Mouse (Mus musculus): ENCODE measurements around the gene Psmb1. TPM values are rescaled to one million over a fixed set of nuclear protein-coding genes. Genes with fewer than 3 reads are reported as not detected.
"Not testable (repeated sequence)": the region's sequence is repeated elsewhere in the genome, so short reads cannot be mapped to it uniquely, and the experiment has no call there.

Psmb1 gene
- 100 to 1,000 TPM; 125 to 136 (median 129) TPM for total RNA-seq (2022)

- peak; percentile 96 to 97 for DNase-seq (ENCODE audit: low spot score in 2 of 2)
These were observed at the start of gene Psmb1, which contains the start of gene Tbp for GRCm38 (mm10) chr17:15499656-15500394. Psmb1 (minus strand) TSS chr17:15499751. Tbp (plus strand) TSS chr17:15499888.

DNA sequence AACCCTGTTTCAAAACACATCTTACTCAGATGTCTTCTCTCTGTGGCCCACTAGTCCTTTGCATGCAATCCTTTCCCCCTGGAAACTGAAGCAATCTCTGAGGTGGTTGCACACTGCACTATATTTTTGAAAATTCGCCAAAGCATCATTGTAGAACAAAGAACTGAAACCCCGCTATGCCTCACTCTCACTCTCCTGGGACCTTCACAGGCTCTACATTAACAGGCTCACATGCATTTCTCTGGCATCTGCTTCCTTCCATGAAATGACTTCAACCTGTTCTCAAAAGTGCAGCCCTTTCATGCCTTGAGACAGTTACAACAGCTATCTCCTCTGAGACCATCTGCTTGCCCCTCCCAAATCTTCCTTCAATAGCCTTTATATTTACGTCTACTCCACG, 46.9 kb upstream of the Psmb1 start:
- no peak for DNase-seq (ENCODE audit: low spot score in 2 of 2)

GRCm38 (mm10) chr17:15543868-15544267, 44.3 kb upstream of the Psmb1 start:
- not testable (repeated sequence) for DNase-seq (ENCODE audit: low spot score in 2 of 2)

- DNase-seq (ENCODE audit: low spot score in 2 of 2) = no peak
These were observed 40.8 kb upstream of the Psmb1 start for GRCm38 (mm10) chr17:15540309-15540708.

DNA sequence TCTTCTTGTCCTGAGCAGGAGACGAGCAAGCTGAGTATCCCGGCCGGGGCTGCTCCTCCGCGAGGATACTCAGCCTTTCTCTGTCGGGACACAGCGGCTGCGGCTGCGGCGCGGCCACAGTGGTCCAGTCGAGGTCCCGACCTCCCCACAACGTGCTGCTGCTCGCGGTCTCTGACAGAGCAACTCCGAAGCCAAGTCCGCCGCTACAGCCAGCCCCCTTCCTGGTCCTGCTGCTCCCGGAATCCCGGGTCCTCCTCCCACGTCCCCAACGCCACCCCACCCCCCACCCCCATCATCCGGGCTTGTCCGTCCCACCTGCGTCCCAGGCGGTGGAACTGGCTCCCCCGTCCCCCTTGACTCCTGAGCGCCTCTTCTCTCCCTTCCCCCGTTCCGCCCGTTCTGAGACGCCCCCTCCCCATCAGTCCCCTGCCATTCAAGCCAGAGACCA, 36.9 kb upstream of the Psmb1 start:
- DNase-seq (ENCODE audit: low spot score in 2 of 2) = no peak

- no peak for DNase-seq (ENCODE audit: low spot score in 2 of 2)
These were observed 36.4 kb upstream of the Psmb1 start for GRCm38 (mm10) chr17:15535943-15536342.

- DNase-seq (ENCODE audit: low spot score in 2 of 2) = peak; percentile 26
These were observed 35.7 kb upstream of the Psmb1 start for GRCm38 (mm10) chr17:15535162-15535800.

DNA sequence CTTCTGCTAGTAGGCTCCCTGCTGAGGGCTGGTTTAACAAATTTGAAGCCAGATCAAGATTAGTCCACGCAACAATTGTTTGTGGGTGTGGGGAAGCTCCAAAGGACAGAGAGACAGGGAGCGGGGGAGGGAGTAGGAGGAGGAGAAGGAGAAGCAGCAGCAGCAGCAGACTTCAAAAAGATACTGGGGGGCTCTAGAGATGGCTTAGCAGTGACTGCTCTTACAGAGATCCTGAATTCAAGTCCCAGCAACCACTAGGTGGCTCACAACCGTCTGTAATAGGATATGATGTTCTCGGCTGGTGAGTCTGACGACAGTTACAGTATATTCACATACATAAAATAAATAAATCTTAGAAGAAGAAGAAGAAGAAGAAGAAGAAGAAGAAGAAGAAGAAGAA, 30.6 kb upstream of the Psmb1 start:
- peak in 1 of 2 experiments; percentile 48 for DNase-seq (ENCODE audit: low spot score in 2 of 2)

DNA sequence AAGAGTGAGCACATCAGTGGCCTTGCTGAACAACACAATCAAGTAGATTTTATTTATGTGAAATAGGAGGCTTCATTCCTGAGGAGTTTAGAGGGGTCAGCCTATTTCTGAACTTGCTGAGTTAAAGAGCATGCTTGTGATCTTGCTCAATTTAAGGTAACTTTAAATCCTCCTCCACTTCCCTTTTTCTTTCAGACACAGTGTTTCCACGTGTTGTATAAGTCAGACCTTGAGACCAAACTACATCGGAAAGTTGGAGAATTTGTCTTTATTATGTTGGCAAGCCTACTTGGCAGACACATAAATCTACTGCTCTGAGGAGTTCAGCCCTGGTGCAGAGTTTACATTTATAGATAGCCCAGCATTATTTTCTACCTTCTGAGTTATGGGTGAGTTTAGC, 29.3 kb upstream of the Psmb1 start:
- no peak for DNase-seq (ENCODE audit: low spot score in 2 of 2)

GRCm38 (mm10) chr17:15527811-15528136, 28.2 kb upstream of the Psmb1 start:
- no peak for DNase-seq (ENCODE audit: low spot score in 2 of 2)

DNA sequence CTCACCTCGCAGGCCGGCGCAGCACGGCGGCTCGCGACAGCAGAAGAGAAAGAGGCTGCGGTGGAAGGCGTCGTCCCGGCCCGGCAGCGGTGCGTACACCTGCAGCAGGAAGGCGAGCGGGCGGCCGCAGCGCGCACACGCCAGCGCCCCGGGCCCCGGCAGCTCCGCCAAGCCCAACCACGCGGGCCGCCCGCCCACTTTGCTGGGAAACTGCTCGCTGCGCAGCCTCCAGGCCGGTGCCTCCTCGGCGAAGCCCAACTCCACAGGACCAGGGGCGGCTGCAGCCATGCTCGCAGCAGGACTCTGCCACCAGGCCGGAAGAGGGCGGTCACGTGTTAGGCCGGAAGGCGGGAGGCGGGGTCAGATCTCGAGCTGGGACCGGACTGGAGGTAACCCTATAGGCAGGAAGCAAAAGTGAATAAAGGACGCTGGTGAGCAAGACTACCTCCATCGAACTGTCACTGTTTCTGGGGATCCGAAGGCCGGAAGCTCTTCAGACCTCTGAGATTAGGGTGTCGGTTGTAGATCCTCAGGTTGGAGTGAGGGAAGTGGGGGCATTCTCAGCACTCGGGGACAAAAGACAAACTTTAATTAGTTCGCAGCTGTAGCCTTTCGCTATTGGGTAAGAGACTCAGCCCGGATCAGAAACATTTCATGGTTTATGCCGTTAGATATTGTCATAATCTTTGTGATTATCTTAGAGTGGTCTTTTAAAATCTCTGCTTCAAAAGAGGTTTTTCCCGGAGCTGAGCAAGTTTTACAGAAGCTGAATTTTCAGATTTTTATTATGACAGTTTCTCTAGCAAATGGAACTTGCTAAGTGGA, 27.6 kb upstream of the Psmb1 start, which contains the start of gene Pdcd2:
Gene Pdcd2 (minus strand): TSS at position 316 of the 825 bp plus-strand sequence.
- DNase-seq (ENCODE audit: low spot score in 2 of 2) = peak; percentile 89

GRCm38 (mm10) chr17:15526304-15526703, 26.8 kb upstream of the Psmb1 start:
- DNase-seq (ENCODE audit: low spot score in 2 of 2) = no peak

DNA sequence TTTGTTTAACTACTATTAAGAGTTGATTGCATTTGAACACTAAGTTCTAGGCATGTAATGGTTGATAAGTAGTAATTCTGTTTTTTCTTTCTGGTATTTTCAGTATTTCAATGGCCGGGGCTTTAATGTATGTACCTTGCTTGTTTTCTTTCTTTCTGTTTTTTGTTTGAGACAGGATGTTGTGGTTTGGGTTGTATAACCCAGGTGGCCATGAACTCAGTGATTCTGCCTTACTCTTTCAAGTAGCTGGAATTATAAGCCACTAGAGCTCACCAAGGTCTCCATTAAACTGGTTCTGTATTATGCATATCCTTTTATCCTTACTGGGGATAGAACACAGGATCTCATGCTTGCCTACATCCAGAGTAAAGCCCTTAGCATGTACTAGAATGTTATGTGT, 19.2 kb upstream of the Psmb1 start:
- no peak for DNase-seq (ENCODE audit: low spot score in 2 of 2)

DNA sequence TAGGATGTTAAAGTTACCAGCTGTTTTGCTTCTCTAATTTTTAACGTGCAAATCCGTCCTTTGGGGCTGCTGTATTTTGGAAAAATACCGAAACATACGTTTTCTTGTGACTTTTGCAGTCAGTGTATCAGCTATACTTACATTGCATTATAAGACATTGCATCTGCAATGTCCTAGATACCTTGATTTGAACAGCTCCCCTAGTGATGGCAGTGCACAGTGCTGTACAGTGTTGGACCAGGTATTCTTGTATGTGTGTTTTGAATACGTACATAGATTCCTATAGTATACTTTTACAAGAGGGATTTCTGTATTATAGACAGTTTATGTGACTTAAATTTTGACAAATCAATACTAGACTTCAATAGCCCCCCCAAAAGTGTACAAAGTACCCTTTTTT, 18.6 kb upstream of the Psmb1 start:
- no peak for DNase-seq (ENCODE audit: low spot score in 2 of 2)

GRCm38 (mm10) chr17:15517776-15518175, 18.2 kb upstream of the Psmb1 start:
- DNase-seq (ENCODE audit: low spot score in 2 of 2) = no peak

- no peak for DNase-seq (ENCODE audit: low spot score in 2 of 2)
These were observed 11.1 kb upstream of the Psmb1 start for GRCm38 (mm10) chr17:15510694-15511093.

- no peak for DNase-seq (ENCODE audit: low spot score in 2 of 2)
These were observed 818 bp downstream of the Psmb1 start for GRCm38 (mm10) chr17:15498753-15499113.

GRCm38 (mm10) chr17:15497882-15498752, 1.4 kb downstream of the Psmb1 start:
- peak; percentile 91 to 94 for DNase-seq (ENCODE audit: low spot score in 2 of 2)

DNA sequence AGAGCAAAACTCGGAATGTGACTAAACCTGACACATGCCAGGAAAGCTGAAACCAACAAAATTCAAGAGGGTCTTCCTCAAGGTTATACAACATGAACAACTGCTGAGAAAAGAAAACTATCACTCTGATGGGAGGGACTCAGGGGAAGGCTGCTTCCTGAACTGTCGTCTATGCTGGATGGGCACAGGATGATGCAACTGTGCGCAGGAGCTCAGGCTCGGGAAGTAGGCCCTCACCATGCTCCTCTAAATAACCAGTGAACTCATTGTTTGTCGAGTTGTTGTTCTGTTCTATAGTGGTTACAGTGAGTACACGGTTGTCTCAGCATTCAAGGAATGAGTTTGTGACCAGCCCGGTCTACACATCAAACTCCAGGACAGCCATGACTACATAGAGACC, 9.0 kb downstream of the Psmb1 start:
- DNase-seq (ENCODE audit: low spot score in 2 of 2) = no peak

DNA sequence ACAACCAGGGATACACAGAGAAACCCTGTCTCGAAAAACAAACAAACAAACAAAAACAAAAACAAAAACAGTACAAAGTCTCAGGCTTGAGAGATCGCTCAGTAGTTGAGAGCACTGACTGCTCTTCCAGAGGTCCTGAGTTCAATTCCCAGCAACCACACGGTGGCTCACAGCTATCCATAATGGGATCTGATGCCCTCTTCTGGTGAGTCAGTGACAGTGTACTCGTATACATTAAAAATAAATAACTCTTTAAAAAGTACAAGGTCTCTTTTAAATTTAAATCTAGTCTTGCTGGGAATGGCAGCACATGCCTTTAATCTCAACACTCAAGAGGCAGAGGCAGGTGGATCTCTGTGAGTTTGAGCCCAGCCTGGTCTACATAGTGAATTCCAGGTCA, 26.9 kb downstream of the Psmb1 start:
- no peak for DNase-seq (ENCODE audit: low spot score in 2 of 2)

GRCm38 (mm10) chr17:15467669-15468068, 31.9 kb downstream of the Psmb1 start:
- peak in 1 of 2 experiments; percentile 62 for DNase-seq (ENCODE audit: low spot score in 2 of 2)
